Mouse (Mus musculus): ENCODE measurements around the gene Ghrhr. TPM values are rescaled to one million over a fixed set of nuclear protein-coding genes. Genes with fewer than 3 reads are reported as not detected.
A peak's percentile ranks its signal among the peaks of the same experiment; 100 is the strongest.

Gene Ghrhr
- polyA plus RNA-seq, 1 experiment from 2014 or later, result not detected

GRCm38 (mm10) chr6:55377461-55377860, 1.4 kb downstream of the Ghrhr start:
- Histone ChIP-seq H3K27me3 (replicated peaks) (peaks cover 63% of the 10 kb centered on the region), H3K4me2 (no peak overlapping the region)
- WGBS, result 78% methylated on average over 4 of the region's 4 CpGs

DNA sequence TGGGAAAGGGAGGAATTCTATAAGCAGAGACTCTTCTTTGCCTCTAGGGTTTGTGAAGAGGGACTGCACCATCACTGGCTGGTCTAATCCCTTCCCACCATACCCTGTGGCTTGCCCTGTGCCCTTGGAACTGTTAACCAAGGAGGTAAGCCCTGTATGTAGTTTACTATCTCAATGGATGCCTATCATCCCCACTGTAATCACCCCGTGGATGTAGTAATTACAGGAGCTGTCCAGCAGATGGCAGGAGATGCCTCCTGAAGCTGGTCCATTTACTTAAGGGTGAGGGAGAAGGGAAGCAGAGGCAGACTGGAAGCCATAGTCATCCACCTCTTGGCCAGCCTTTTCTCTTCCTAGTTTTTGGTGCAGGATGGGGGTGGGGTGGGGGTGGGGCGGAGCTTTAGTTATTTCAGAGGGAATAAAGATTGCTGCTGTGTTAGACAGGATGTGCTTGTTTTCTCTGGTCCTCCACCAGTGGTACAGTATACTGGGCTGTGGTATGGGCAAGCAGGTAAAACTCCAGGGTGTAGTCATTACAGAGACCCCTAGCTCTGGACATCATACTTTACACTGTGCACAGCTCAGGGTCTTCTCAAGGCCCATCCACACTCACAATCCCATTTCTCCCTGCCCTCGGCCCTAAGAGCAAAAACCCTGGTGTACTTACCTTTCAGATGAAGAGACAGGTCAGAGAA, 3.7 kb downstream of the Ghrhr start:
- H3K36me3 ChIP-seq, result no peaks in the 10 kb centered on the region
- H3K27ac ChIP-seq (ENCODE audit: poor library complexity, severe bottlenecking), result no peak overlapping the region
- no peak overlapping the region for H3K9ac ChIP-seq
- H3K4me3 ChIP-seq, result no peak overlapping the region
- no peak for ATAC-seq (ENCODE audit: insufficient number of reproducible peaks, low FRiP score)
- H3K4me2 ChIP-seq, result no peak overlapping the region
- 38% methylated on average over 3 of the region's 3 CpGs for WGBS
- H3K4me1 ChIP-seq (replicated peaks), result no peaks in the 10 kb centered on the region
- H3K27me3 ChIP-seq (replicated peaks), result peaks cover 81% of the 10 kb centered on the region
- H3K9me3 ChIP-seq (replicated peaks), result no peaks in the 10 kb centered on the region

More at GRCm38 (mm10) chr6:55377461-55377860, 1.4 kb downstream of the Ghrhr start:
- Histone ChIP-seq H3K4me1 (replicated peaks) (no peaks in the 10 kb centered on the region), H3K4me3 (no peak overlapping the region), H3K36me3 (no peaks in the 10 kb centered on the region), H3K27ac (ENCODE audit: poor library complexity, severe bottlenecking) (no peak overlapping the region), H3K9me3 (replicated peaks) (no peaks in the 10 kb centered on the region), H3K9ac (no peak overlapping the region)
- no peak for ATAC-seq (ENCODE audit: insufficient number of reproducible peaks, low FRiP score)

DNA sequence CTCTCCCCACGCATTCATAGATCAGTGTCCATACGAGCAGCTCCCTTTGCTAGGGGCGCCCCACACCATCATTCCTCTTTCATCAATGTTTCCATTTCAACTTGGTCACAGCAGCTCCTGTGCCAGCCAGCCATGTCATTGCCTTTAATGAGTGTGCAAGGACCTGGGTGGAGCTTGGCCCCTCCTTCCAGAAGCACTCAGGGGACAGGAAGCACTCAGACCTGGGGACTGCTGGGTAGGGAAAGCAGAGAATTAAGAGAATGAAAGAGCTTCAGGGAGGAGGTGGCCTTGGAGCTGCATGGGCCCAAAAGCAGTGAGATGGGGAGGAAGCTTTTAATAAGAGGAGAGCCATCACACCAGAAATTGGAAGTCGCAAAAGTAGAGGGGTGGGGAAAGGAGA, 5.9 kb downstream of the Ghrhr start:
- H3K4me3 ChIP-seq, result no peak overlapping the region
- no peak for ATAC-seq (ENCODE audit: insufficient number of reproducible peaks, low FRiP score)
- H3K36me3 ChIP-seq, result no peaks in the 10 kb centered on the region
- H3K9ac ChIP-seq, result no peak overlapping the region
- H3K27me3 ChIP-seq (replicated peaks), result peaks cover 75% of the 10 kb centered on the region
- H3K4me2 ChIP-seq, result no peak overlapping the region
- H3K4me1 ChIP-seq (replicated peaks), result no peaks in the 10 kb centered on the region
- H3K27ac ChIP-seq (ENCODE audit: poor library complexity, severe bottlenecking), result no peak overlapping the region
- H3K9me3 ChIP-seq (replicated peaks), result no peaks in the 10 kb centered on the region
- 77% methylated on average over 4 of the region's 4 CpGs for WGBS

GRCm38 (mm10) chr6:55383897-55384296, 7.8 kb downstream of the Ghrhr start:
- peaks cover 77% of the 10 kb centered on the region for H3K27me3 ChIP-seq (replicated peaks)
- H3K27ac ChIP-seq (ENCODE audit: poor library complexity, severe bottlenecking), result no peak overlapping the region
- H3K9me3 ChIP-seq (replicated peaks), result no peaks in the 10 kb centered on the region
- H3K9ac ChIP-seq, result no peak overlapping the region
- ATAC-seq (ENCODE audit: insufficient number of reproducible peaks, low FRiP score), result no peak
- WGBS, result 6% methylated on average over 1 of the region's 1 CpGs
- no peak overlapping the region for H3K4me3 ChIP-seq
- no peaks in the 10 kb centered on the region for H3K4me1 ChIP-seq (replicated peaks)
- no peaks in the 10 kb centered on the region for H3K36me3 ChIP-seq
- H3K4me2 ChIP-seq, result no peak overlapping the region

DNA sequence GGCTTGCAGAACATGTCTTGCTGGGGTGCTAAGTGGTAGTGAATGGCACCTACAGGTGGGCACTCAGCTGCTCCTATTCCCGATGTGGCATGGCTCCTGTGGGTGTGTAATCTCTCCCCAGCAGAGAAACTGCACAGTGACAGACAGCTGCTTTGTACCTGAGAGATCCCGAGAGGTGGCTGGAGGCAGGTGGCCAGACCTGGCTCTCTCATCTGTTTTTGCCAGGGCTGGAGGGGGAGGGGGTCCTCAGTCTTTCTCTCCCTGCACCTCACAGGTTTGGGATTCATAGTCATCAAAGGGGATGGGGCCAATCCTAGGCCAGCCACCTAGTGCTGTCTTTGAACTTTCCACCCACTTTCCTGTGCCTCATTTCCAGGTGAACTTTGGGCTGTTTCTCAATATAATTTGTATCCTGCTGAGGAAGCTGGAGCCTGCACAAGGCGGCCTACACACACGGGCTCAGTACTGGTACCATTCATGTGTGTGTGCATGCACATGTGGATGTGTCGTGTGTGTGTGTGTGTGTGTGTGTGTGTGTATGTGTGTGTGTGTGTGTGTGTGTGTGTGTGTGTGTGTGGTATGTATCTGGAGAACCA, 8.4 kb downstream of the Ghrhr start:
- Histone ChIP-seq H3K27ac (ENCODE audit: poor library complexity, severe bottlenecking) (no peak overlapping the region), H3K4me1 (replicated peaks) (no peaks in the 10 kb centered on the region), H3K9me3 (replicated peaks) (no peaks in the 10 kb centered on the region), H3K4me3 (no peak overlapping the region), H3K27me3 (replicated peaks) (peaks cover 75% of the 10 kb centered on the region), H3K9ac (no peak overlapping the region), H3K36me3 (no peaks in the 10 kb centered on the region), H3K4me2 (no peak overlapping the region)
- WGBS, result 50% methylated on average over 5 of the region's 5 CpGs
- no peak for ATAC-seq (ENCODE audit: insufficient number of reproducible peaks, low FRiP score)

GRCm38 (mm10) chr6:55388546-55389169, 12.6 kb downstream of the Ghrhr start:
- Histone ChIP-seq H3K27ac (ENCODE audit: poor library complexity, severe bottlenecking) (no peak overlapping the region), H3K4me3 (no peak overlapping the region), H3K9me3 (replicated peaks) (no peaks in the 10 kb centered on the region), H3K9ac (no peak overlapping the region), H3K36me3 (no peaks in the 10 kb centered on the region), H3K4me2 (no peak overlapping the region), H3K27me3 (replicated peaks) (peaks cover 79% of the 10 kb centered on the region), H3K4me1 (replicated peaks) (0 out of 2 replicates have a peak, but pooled peaks cover 5% of the 10 kb centered on the region)
- ATAC-seq (ENCODE audit: insufficient number of reproducible peaks, low FRiP score), result no peak
- 38% methylated on average over 12 of the region's 12 CpGs for WGBS

GRCm38 (mm10) chr6:55389321-55389720, 13.2 kb downstream of the Ghrhr start:
- 40% methylated on average over 5 of the region's 5 CpGs for WGBS

DNA sequence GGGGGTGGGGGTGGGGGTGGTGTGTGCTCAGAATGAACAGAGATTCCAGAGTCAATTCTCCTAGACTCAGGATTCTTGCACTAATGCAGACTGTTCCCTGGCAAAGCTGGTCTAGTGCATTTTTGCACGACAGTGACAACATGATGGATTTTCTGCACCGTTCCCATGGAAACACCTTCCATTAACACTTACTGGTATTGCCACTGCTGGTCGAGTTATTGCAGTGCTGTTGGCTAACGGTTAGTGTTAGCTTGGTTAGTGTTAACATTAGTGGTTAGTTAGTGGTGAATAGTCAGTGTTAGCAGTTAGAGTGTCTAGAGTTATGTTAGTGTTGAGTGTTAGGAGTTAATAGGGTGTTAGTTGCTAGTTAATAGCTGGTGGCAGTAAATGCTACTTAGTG, 15.7 kb downstream of the Ghrhr start:
- no peaks in the 10 kb centered on the region for H3K36me3 ChIP-seq
- no peak overlapping the region for H3K9ac ChIP-seq
- 55% methylated on average over 4 of the region's 4 CpGs for WGBS
- peaks cover 90% of the 10 kb centered on the region for H3K27me3 ChIP-seq (replicated peaks)
- H3K4me2 ChIP-seq, result no peak overlapping the region
- H3K9me3 ChIP-seq (replicated peaks), result no peaks in the 10 kb centered on the region
- 0 out of 2 replicates have a peak, but pooled peaks cover 5% of the 10 kb centered on the region for H3K4me1 ChIP-seq (replicated peaks)
- no peak for ATAC-seq (ENCODE audit: insufficient number of reproducible peaks, low FRiP score)
- no peak overlapping the region for H3K27ac ChIP-seq (ENCODE audit: poor library complexity, severe bottlenecking)
- H3K4me3 ChIP-seq, result no peak overlapping the region

More at GRCm38 (mm10) chr6:55389321-55389720, 13.2 kb downstream of the Ghrhr start:
- no peaks in the 10 kb centered on the region for H3K36me3 ChIP-seq
- H3K27me3 ChIP-seq (replicated peaks), result peaks cover 82% of the 10 kb centered on the region
- no peak overlapping the region for H3K4me2 ChIP-seq
- no peak overlapping the region for H3K27ac ChIP-seq (ENCODE audit: poor library complexity, severe bottlenecking)
- no peak for ATAC-seq (ENCODE audit: insufficient number of reproducible peaks, low FRiP score)
- no peak overlapping the region for H3K4me3 ChIP-seq
- H3K4me1 ChIP-seq (replicated peaks), result 0 out of 2 replicates have a peak, but pooled peaks cover 5% of the 10 kb centered on the region
- H3K9ac ChIP-seq, result no peak overlapping the region
- no peaks in the 10 kb centered on the region for H3K9me3 ChIP-seq (replicated peaks)

DNA sequence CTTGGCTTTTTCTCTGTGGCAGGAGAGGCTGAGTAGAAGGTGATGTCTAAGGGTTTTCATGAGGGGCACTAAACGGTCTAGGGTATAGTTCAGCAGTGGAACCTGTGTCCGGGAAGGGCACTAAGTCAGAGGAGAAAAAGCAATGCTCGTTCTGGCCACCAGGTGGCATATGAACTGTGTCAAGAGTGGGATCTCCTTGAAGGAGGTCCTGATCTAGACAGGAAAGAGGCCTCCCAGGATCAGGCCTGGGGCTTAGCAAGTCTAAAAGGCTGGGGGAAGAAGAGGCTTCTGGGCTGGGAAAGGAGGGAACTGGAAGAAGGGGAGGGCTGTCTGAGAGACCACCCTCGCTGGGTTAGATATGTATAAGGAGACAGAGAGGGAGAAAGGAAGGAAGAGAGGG, 16.4 kb downstream of the Ghrhr start:
- Histone ChIP-seq H3K4me1 (replicated peaks) (0 out of 2 replicates have a peak, but pooled peaks cover 5% of the 10 kb centered on the region), H3K9me3 (replicated peaks) (no peaks in the 10 kb centered on the region), H3K36me3 (no peaks in the 10 kb centered on the region), H3K4me3 (no peak overlapping the region), H3K27ac (ENCODE audit: poor library complexity, severe bottlenecking) (no peak overlapping the region), H3K9ac (no peak overlapping the region), H3K4me2 (no peak overlapping the region), H3K27me3 (replicated peaks) (peaks cover 90% of the 10 kb centered on the region)
- 15% methylated on average over 4 of the region's 4 CpGs for WGBS
- peak; percentile 54; the same call in 1 of the 2 replicates for ATAC-seq (ENCODE audit: insufficient number of reproducible peaks, low FRiP score)

GRCm38 (mm10) chr6:55394854-55395253, 18.8 kb downstream of the Ghrhr start:
- Histone ChIP-seq H3K27ac (ENCODE audit: poor library complexity, severe bottlenecking) (no peak overlapping the region), H3K27me3 (replicated peaks) (peaks cover 92% of the 10 kb centered on the region), H3K4me2 (no peak overlapping the region), H3K36me3 (no peaks in the 10 kb centered on the region), H3K9me3 (replicated peaks) (no peaks in the 10 kb centered on the region), H3K4me3 (no peak overlapping the region), H3K9ac (no peak overlapping the region), H3K4me1 (replicated peaks) (0 out of 2 replicates have a peak, but pooled peaks cover 5% of the 10 kb centered on the region)
- ATAC-seq (ENCODE audit: insufficient number of reproducible peaks, low FRiP score), result no peak
- WGBS, result 72% methylated on average over 10 of the region's 10 CpGs

- ATAC-seq (ENCODE audit: insufficient number of reproducible peaks, low FRiP score), result no peak
- Histone ChIP-seq H3K27me3 (replicated peaks) (peaks cover 85% of the 10 kb centered on the region), H3K4me1 (replicated peaks) (0 out of 2 replicates have a peak, but pooled peaks cover 5% of the 10 kb centered on the region), H3K9ac (no peak overlapping the region), H3K9me3 (replicated peaks) (no peaks in the 10 kb centered on the region), H3K27ac (ENCODE audit: poor library complexity, severe bottlenecking) (no peak overlapping the region), H3K4me3 (no peak overlapping the region), H3K4me2 (no peak overlapping the region), H3K36me3 (no peaks in the 10 kb centered on the region)
- WGBS, result 43% methylated on average over 3 of the region's 3 CpGs
Observed at GRCm38 (mm10) chr6:55396176-55396575, 20.1 kb downstream of the Ghrhr start.
